Mouse (Mus musculus) embryonic facial prominence, embryonic 11.5 days (tissue): ENCODE data around the gene Hist1h4n. TPM values are rescaled to one million over a fixed set of nuclear protein-coding genes. Genes with fewer than 3 reads are reported as not detected.
"Not testable (repeated sequence)": the region's sequence is repeated elsewhere in the genome, so short reads cannot be mapped to it uniquely, and the experiment has no call there.

Source experiments
- ATAC-seq: fragments of 200-750 bp; cut with Nextera tagmentation; replicated peaks from 2 replicates; pipeline ENCODE4 v1.8.0; 2017; ENCODE audit warnings: low read depth; ENCODE audit not compliant: insufficient number of reproducible peaks, low FRiP score, low TSS enrichment
- DNase-seq: peaks from one replicate; pipeline ENCODE4 v3.0.0-alpha.2; 2015; ENCODE audit warnings: low spot score
- H3K27ac ChIP-seq: fragments of 300-500 bp; sonication (generic); replicated peaks from 2 replicates; pipeline ENCODE4 v1.5.1; 2014; ENCODE audit warnings: mild to moderate bottlenecking, low read depth, low read length, control low read depth
- H3K27me3 ChIP-seq: fragments of 300-500 bp; sonication (generic); 2 replicates; pipeline ENCODE4 v1.6.1; 2014; ENCODE audit warnings: mild to moderate bottlenecking, low read length, moderate library complexity, mixed read lengths; ENCODE audit not compliant: control insufficient read depth, insufficient read depth
- H3K36me3 ChIP-seq: fragments of 300-500 bp; sonication (generic); replicated peaks from 2 replicates; pipeline ENCODE4 v1.6.1; 2014; ENCODE audit warnings: low read depth, mild to moderate bottlenecking, low read length, moderate library complexity, mixed read lengths; ENCODE audit not compliant: control insufficient read depth, insufficient read depth
- H3K4me1 ChIP-seq: fragments of 300-500 bp; sonication (generic); 2 replicates; pipeline ENCODE4 v1.6.1; 2014; ENCODE audit warnings: low read length, mixed read lengths; ENCODE audit not compliant: control insufficient read depth, insufficient read depth
- H3K4me2 ChIP-seq: fragments of 300-500 bp; sonication (generic); 2 replicates; pipeline ENCODE4 v1.6.1; 2014; ENCODE audit warnings: low read depth, mild to moderate bottlenecking, control low read depth, low read length, moderate library complexity
- H3K4me3 ChIP-seq: fragments of 300-500 bp; sonication (generic); 2 replicates; pipeline ENCODE4 v1.5.1; 2014; ENCODE audit warnings: low read depth, low read length, control low read depth
- H3K9ac ChIP-seq: fragments of 300-500 bp; sonication (generic); replicated peaks from 2 replicates; pipeline ENCODE4 v1.6.1; 2014; ENCODE audit warnings: mild to moderate bottlenecking, control low read depth, low read length
- H3K9me3 ChIP-seq: fragments of 300-500 bp; sonication (generic); replicated peaks from 2 replicates; pipeline ENCODE4 v1.6.1; 2016; ENCODE audit warnings: mild to moderate bottlenecking, low read length, inconsistent platforms, mixed read lengths; ENCODE audit not compliant: control insufficient read depth
- whole genome bisulfite sequencing: fragments of 180-500 bp; shearing (Covaris S2); extraction: QIAGEN DNeasy Blood & Tissue Kit; methylation state at CpG from one replicate; pipeline ENCODE4 v1.1.7; 2014; 5-methylcytosine and 5-hydroxymethylcytosine counted together
- polyA plus RNA-seq: library from polyadenylated mRNA; unstranded; fragments of >200 nt; fragmentation: Nextera tagmentation; extraction: Ambion mirVana; gene quantifications from 2 replicates; pipeline ENCODE4 v1.2.1, GENCODE M21; 2014

Hist1h4n gene
- polyA plus RNA-seq, 1 experiment from 2014 or later: 13.9 TPM

- H3K27me3 ChIP-seq: no peaks in the 10 kb centered on the region
- WGBS: 65% methylated on average over 6 of the region's 6 CpGs
- ATAC-seq (no peak), DNase-seq (no peak)
- no peaks in the 10 kb centered on the region for H3K36me3 ChIP-seq
- H3K9me3 ChIP-seq: no peaks in the 10 kb centered on the region
- no peak overlapping the region for H3K4me2 ChIP-seq
- no peak overlapping the region for H3K4me3 ChIP-seq
- no peak overlapping the region for H3K27ac ChIP-seq
- H3K9ac ChIP-seq: no peak overlapping the region
- no peaks in the 10 kb centered on the region for H3K4me1 ChIP-seq
Observed at GRCm38 (mm10) chr13:21789925-21790324, 42.1 kb downstream of the Hist1h4n start.

- H3K9ac ChIP-seq: peak overlapping the region; percentile 55
- H3K9me3 ChIP-seq: no peaks in the 10 kb centered on the region
- ATAC-seq: no peak
- peak; percentile 64 for DNase-seq
- H3K4me1 ChIP-seq: no peaks in the 10 kb centered on the region
- H3K4me2 ChIP-seq: peak overlapping the region; percentile 28
- H3K27me3 ChIP-seq: no peaks in the 10 kb centered on the region
- peak overlapping the region; percentile 85 for H3K27ac ChIP-seq
- 16% methylated on average over 13 of the region's 21 CpGs for WGBS
- peak overlapping the region; percentile 21 for H3K4me3 ChIP-seq
- no peaks in the 10 kb centered on the region for H3K36me3 ChIP-seq
Observed at GRCm38 (mm10) chr13:21787760-21788593, 44.0 kb downstream of the Hist1h4n start.

GRCm38 (mm10) chr13:21786899-21787629, 44.9 kb downstream of the Hist1h4n start, which contains the start of the genes Hist1h2an and Hist1h2bp:
Hist1h2an (minus strand) TSS chr13:21787218.
Hist1h2bp (plus strand) TSS chr13:21787461.
- not testable (repeated sequence) for H3K27me3 ChIP-seq, H3K4me1 ChIP-seq, H3K9me3 ChIP-seq, H3K36me3 ChIP-seq
- WGBS: under 1% methylated on average over 35 of the region's 63 CpGs
- ATAC-seq (peak; percentile 93), DNase-seq (peak; percentile 98)
- Histone ChIP-seq H3K4me3 (peak within 1 kb of the TSS; percentile 36), H3K27ac (peak within 1 kb of the TSS; percentile 86), H3K4me2 (peak within 1 kb of the TSS; percentile 47), H3K9ac (peak within 1 kb of the TSS; percentile 62)

DNA sequence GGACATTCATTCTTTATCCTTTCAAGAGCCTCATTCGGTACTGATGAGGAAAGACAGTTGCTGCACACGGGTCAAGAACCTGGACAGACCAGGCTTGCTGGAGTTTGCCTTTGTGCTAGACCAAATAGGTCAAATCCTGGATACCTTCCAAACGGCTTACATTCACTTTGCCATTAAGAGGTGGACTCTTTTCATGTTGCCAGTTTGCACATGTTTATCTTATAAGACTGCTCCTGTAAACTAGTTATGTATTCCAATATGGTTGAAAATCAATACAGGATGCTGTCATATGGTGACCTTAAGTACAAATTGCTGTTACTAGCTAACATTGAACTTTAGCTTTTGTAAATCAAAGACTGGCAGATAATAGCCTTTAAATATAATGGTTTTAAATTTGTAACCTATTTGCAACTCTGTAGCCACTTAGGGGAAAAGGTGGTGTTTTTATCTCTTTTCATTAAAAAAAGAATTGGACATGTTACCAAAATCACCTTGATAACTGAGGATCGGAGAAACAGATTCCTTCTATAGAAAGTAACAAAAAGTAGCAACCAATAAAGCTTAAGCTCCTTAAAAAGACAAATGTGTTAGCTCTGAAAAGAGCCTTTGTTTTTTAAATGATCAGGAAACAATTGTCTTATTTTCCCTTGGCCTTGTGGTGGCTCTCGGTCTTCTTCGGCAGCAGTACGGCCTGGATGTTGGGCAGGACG, 45.7 kb downstream of the Hist1h4n start:
- Histone ChIP-seq H3K4me1 (no peaks in the 10 kb centered on the region), H3K27ac (peak overlapping the region; percentile 86), H3K36me3 (no peaks in the 10 kb centered on the region), H3K9ac (peak overlapping the region; percentile 62), H3K4me3 (peak overlapping the region; percentile 36), H3K27me3 (no peaks in the 10 kb centered on the region), H3K4me2 (peak overlapping the region; percentile 47), H3K9me3 (no peaks in the 10 kb centered on the region)
- DNase-seq (peak; percentile 70), ATAC-seq (no peak)
- WGBS: 5% methylated on average over 8 of the region's 8 CpGs

- Histone ChIP-seq H3K27me3 (no peaks in the 10 kb centered on the region), H3K4me1 (no peaks in the 10 kb centered on the region), H3K4me3 (no peak overlapping the region), H3K27ac (peak overlapping the region; percentile 88), H3K9me3 (no peaks in the 10 kb centered on the region), H3K9ac (peak overlapping the region; percentile 60), H3K36me3 (no peaks in the 10 kb centered on the region), H3K4me2 (no peak overlapping the region; the same call in 1 of the 2 replicates)
- no peak for ATAC-seq
- DNase-seq: peak; percentile 32
- WGBS: 30% methylated on average over 6 of the region's 6 CpGs
Observed at GRCm38 (mm10) chr13:21784311-21784710, 47.7 kb downstream of the Hist1h4n start.

DNA sequence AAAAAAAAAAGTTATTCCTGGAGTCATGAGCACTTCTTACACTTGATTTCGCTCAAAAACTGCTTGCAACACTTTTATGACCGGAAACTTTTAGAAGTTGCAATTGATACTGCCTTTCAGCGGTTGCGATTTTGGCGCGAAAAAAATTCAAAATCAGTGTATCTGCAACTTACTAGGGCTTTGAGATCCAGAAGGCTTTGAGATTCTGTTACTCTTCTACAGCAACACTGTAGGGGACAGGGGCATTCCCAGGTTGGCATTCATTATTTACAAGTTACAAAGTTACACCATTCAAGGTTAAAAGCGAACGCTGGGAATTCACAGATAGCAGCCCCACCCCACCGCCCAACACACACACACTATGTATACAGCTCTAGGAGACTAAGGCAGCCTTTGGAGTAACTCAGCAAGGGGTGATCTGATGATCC, 48.2 kb downstream of the Hist1h4n start:
- Histone ChIP-seq H3K9me3 (no peaks in the 10 kb centered on the region), H3K9ac (peak overlapping the region; percentile 60), H3K4me1 (no peaks in the 10 kb centered on the region), H3K4me3 (peak overlapping the region; percentile 25), H3K27me3 (no peaks in the 10 kb centered on the region), H3K27ac (peak overlapping the region; percentile 88), H3K36me3 (no peaks in the 10 kb centered on the region), H3K4me2 (peak overlapping the region; percentile 42)
- WGBS: 2% methylated on average over 9 of the region's 9 CpGs
- no peak for ATAC-seq
- peak; percentile 78 for DNase-seq

GRCm38 (mm10) chr13:21783255-21783617, 48.8 kb downstream of the Hist1h4n start, which contains the start of gene Hist1h3i:
Hist1h3i (minus strand) TSS chr13:21783370.
- H3K27ac ChIP-seq: peak within 1 kb of the TSS; percentile 90
- H3K36me3 ChIP-seq: no peaks in the 10 kb centered on the region
- no peaks in the 10 kb centered on the region for H3K4me1 ChIP-seq
- H3K4me2 ChIP-seq: peak within 1 kb of the TSS; percentile 47
- no peaks in the 10 kb centered on the region for H3K27me3 ChIP-seq
- peak within 1 kb of the TSS; percentile 69 for H3K9ac ChIP-seq
- WGBS: under 1% methylated on average over 13 of the region's 20 CpGs
- peak; percentile 68 for ATAC-seq
- peak; percentile 94 for DNase-seq
- no peaks in the 10 kb centered on the region for H3K9me3 ChIP-seq
- peak within 1 kb of the TSS; percentile 41 for H3K4me3 ChIP-seq
